Comparison of ENCODE assay signal across 8 mouse cellular contexts in the genomic region with DNA sequence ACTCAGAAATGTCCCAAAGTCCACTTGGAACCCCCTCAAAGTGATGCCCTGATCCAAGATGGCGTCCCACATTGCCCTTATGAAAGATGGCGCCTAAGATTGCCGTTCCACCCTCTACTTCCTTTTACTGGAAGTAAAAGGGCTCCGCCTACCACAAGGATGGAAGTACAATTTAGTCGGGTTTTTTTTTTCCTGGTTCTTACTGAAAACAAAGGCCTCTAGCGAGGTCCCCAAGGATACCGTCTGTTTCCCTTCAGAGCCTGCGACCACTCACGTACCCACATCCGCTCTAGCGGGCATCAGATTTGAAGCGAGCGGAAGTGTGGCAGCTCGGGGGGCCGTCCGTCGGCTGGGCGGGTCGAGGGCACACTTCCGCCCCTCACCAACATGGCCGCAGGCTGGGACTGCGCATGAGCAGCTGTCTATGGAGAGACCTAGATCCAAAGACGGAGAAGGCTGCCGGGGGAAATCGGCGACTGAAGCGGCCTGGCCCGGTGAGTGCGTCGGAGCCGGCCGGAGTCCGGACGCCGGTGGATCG. TPM values are rescaled to one million over a fixed set of nuclear protein-coding genes. Genes with fewer than 3 reads are reported as not detected.
DNase-seq lines count a peak whose midpoint lies in the region; ATAC-seq and TF ChIP-seq lines count a peak whose summit lies in the region.

A gene (plus strand): TSS at position 367 of the 538 bp plus-strand sequence.

- DNase-seq in gastrocnemius, adult 8-10 months (ENCODE audit: low spot score in 2 of 2) = peak; percentile 92 to 94
- DNase-seq in hindlimb bud, embryonic 11.5 days (ENCODE audit: extremely low spot score, low read depth, low spot score) = peak; percentile 88
- peak; percentile 92 to 93 for DNase-seq in left cerebral cortex, adult 8-10 months (ENCODE audit: low spot score in 2 of 2)
- peak; percentile 97 for DNase-seq in right cerebral cortex, postnatal 10 days (ENCODE audit: low spot score in 2 of 2)
- peak; percentile 93 for DNase-seq in urinary bladder, postnatal 25 days (ENCODE audit: low spot score)

- peak within 1 kb of the TSS; percentile 89 for H3K4me3 ChIP-seq in cortical plate, adult 2 months (ENCODE audit: insufficient read depth, low read length)
- peak within 1 kb of the TSS; percentile 96 for H3K4me3 ChIP-seq in megakaryocyte, embryonic 14.5 days (replicated peaks)

- ATAC-seq in activated CD4-positive, CD25-positive, alpha-beta regulatory T cell, adult 4 months = peak; percentile 89

- no peak for TF ChIP-seq CTCF in cortical plate, adult 2 months (IDR thresholded peaks at IDR 0.05; ENCODE audit: extremely low read depth, insufficient read depth, low read length)

- peak within 1 kb of the TSS; percentile 95 for H3K27ac ChIP-seq in cortical plate, adult 2 months (ENCODE audit: insufficient read depth, low read length)

- H3K4me1 ChIP-seq in cortical plate, adult 2 months (ENCODE audit: control insufficient read depth, insufficient read depth, low read length) = no peaks in the 10 kb centered on the region; the same call in 1 of the 2 replicates
- peaks cover 29% of the 10 kb centered on the region for H3K4me1 ChIP-seq in megakaryocyte, embryonic 14.5 days

- TF ChIP-seq POLR2A in cortical plate, adult 2 months (IDR thresholded peaks at IDR 0.05; ENCODE audit: extremely low read depth, insufficient read depth, low read length) = peak; percentile 85

- H3K36me3 ChIP-seq in megakaryocyte, embryonic 14.5 days (replicated peaks; ENCODE audit: low read length) = peaks cover 49% of the 10 kb centered on the region

- H3K9me3 ChIP-seq in megakaryocyte, embryonic 14.5 days = no peaks in the 10 kb centered on the region

- peaks cover 2% of the 10 kb centered on the region for H3K27me3 ChIP-seq in megakaryocyte, embryonic 14.5 days (replicated peaks)

RNA-seq across cellular contexts. Expression of the gene that starts here (rescaled TPM):
- 10 to 100 TPM; 41.0 to 43.1 TPM for polyA plus RNA-seq in activated CD4-positive, CD25-positive, alpha-beta regulatory T cell, adult 4 months (2017; shearing (Covaris generic))
- polyA plus RNA-seq in cortical plate, adult 2 months (2012; rRNA removed) = 99.2 and 102 TPM in 2 replicates
- total RNA-seq in gastrocnemius, adult 8-10 months (2022) = 10 to 100 TPM; 29.3 to 35.5 (median 33.0) TPM
- 100 to 1,000 TPM in 1 of 4 experiments, 10 to 100 TPM in 3; 89.5 to 102 (median 96.9) TPM for total RNA-seq in left cerebral cortex, adult 8-10 months (2022)
- 18.5 and 37.8 TPM in 2 replicates for polyA plus RNA-seq in megakaryocyte, embryonic 14.5 days (2012; ENCODE audit: insufficient read depth, low replicate concordance)

Comparison
In these comparisons a context has a peak if more than half of its experiments do, and no peak if none do; other contexts are left out.
1. Peak in every context shown above with its lines: DNase-seq, ATAC-seq, H3K4me3 ChIP-seq and H3K27ac ChIP-seq.